Comparison of ENCODE assay signal across 14 mouse cellular contexts in genomic region chr6:72654355-72654754, GRCm38 (mm10). TPM values are rescaled to one million over a fixed set of nuclear protein-coding genes. Genes with fewer than 3 reads are reported as not detected.
DNase-seq lines count a peak whose midpoint lies in the region; ATAC-seq and TF ChIP-seq lines count a peak whose summit lies in the region.
"Had no signal": no experiment of that assay in that cellular context is flagged by ENCODE, and none has a peak within 500 bp of the region (broad histone marks: within the 10 kb centered on the region; RNA-seq: fewer than 3 reads in every experiment).

No protein-coding gene starts in this region.

- H3K27ac ChIP-seq in heart, embryonic 14.5 days (replicated peaks in 1 of 2; ENCODE audit: control insufficient read depth in 1 of 2, insufficient read depth in 1 of 2, low read depth in 2 of 2, low read length in 2 of 2), result peak overlapping the region; percentile 86 to 92; a peak in 2 of 4 replicates
- H3K27ac ChIP-seq in lung, postnatal 0 days (ENCODE audit: low read length), result peak overlapping the region; percentile 82
- H3K27ac ChIP-seq in heart, postnatal 0 days (ENCODE audit: low read depth), result peak overlapping the region; percentile 84
- H3K27ac ChIP-seq in liver, postnatal 0 days (ENCODE audit: low read depth), result no peak overlapping the region
- H3K27ac ChIP-seq: liver, embryonic 14.5 days had no signal

- no peak for DNase-seq in heart, adult 18-20 months
- DNase-seq in lung, postnatal 0 days (ENCODE audit: low spot score), result no peak
- DNase-seq in lung, adult 18-20 months, result no peak
- DNase-seq in heart, postnatal 0 days (ENCODE audit: low spot score), result no peak
- DNase-seq in liver, result no peak
- no peak for DNase-seq in liver, postnatal 0 days
- DNase-seq: cerebellum, adult 9-11 months; gastrocnemius, postnatal 14 days; right cerebral cortex, postnatal 14 days; thymus, postnatal 36 days had no signal

- no peaks in the 10 kb centered on the region for H3K9me3 ChIP-seq in heart, embryonic 14.5 days (ENCODE audit: control insufficient read depth, low read length)
- no peaks in the 10 kb centered on the region for H3K9me3 ChIP-seq in lung, postnatal 0 days (ENCODE audit: low read length)
- H3K9me3 ChIP-seq in heart, postnatal 0 days (replicated peaks; ENCODE audit: control insufficient read depth, low read length), result no peaks in the 10 kb centered on the region
- no peaks in the 10 kb centered on the region for H3K9me3 ChIP-seq in liver, postnatal 0 days (ENCODE audit: low read length)
- H3K9me3 ChIP-seq: hindbrain, embryonic 15.5 days had no signal

- no peak overlapping the region for H3K9ac ChIP-seq in heart, embryonic 14.5 days (ENCODE audit: low read length)
- no peak overlapping the region for H3K9ac ChIP-seq in lung, postnatal 0 days (replicated peaks; ENCODE audit: low read depth)
- no peak overlapping the region for H3K9ac ChIP-seq in heart, postnatal 0 days (replicated peaks; ENCODE audit: low read depth, low read length)
- no peak overlapping the region for H3K9ac ChIP-seq in liver, postnatal 0 days (replicated peaks)
- H3K9ac ChIP-seq: liver, embryonic 14.5 days had no signal

- H3K4me1 ChIP-seq in heart, embryonic 14.5 days (ENCODE audit: control insufficient read depth in 2 of 2, insufficient read depth in 2 of 2, low read length in 2 of 2), result peaks cover 12 to 17% of the 10 kb centered on the region in 2 experiments
- peaks cover 25% of the 10 kb centered on the region for H3K4me1 ChIP-seq in lung, postnatal 0 days (ENCODE audit: insufficient read depth, low read depth, low read length)
- peaks cover 23% of the 10 kb centered on the region for H3K4me1 ChIP-seq in heart, postnatal 0 days (ENCODE audit: control insufficient read depth, insufficient read depth)
- H3K4me1 ChIP-seq in liver, postnatal 0 days (ENCODE audit: insufficient read depth), result peaks cover 15% of the 10 kb centered on the region

- no peak for ATAC-seq in heart, embryonic 14.5 days (ENCODE audit: insufficient number of reproducible peaks, insufficient read depth, low FRiP score, low read depth)
- ATAC-seq in lung, postnatal 0 days, result no peak
- ATAC-seq in heart, postnatal 0 days (ENCODE audit: insufficient read depth, low read depth), result no peak
- no peak for ATAC-seq in liver, postnatal 0 days
- ATAC-seq: CD4-positive, CD25-positive, alpha-beta regulatory T cell, adult 4 months had no signal

- WGBS in heart, embryonic 14.5 days, result 94% methylated on average over 6 of the region's 6 CpGs
- WGBS in lung, postnatal 0 days, result 94% methylated on average over 6 of the region's 6 CpGs
- WGBS in heart, postnatal 0 days, result 96% methylated on average over 6 of the region's 6 CpGs
- WGBS in liver, postnatal 0 days (ENCODE audit: insufficient replicate concordance), result 84% methylated on average over 6 of the region's 6 CpGs

- no peak overlapping the region for H3K4me3 ChIP-seq in heart, embryonic 14.5 days (ENCODE audit: control insufficient read depth in 1 of 2, insufficient read depth in 1 of 2, low read depth in 1 of 2, low read length in 2 of 2)
- H3K4me3 ChIP-seq in lung, postnatal 0 days (ENCODE audit: low read depth, low read length), result no peak overlapping the region
- no peak overlapping the region for H3K4me3 ChIP-seq in heart, postnatal 0 days (ENCODE audit: low read depth, low read length)
- no peak overlapping the region for H3K4me3 ChIP-seq in liver, postnatal 0 days (ENCODE audit: low read depth, low read length)

- TF ChIP-seq EP300 in lung, postnatal 0 days (IDR thresholded peaks at IDR 0.05), result no peak
- no peak for TF ChIP-seq EP300 in heart, postnatal 0 days (IDR thresholded peaks at IDR 0.05; ENCODE audit: low read depth)
- TF ChIP-seq EP300 in liver, postnatal 0 days (IDR thresholded peaks at IDR 0.05; ENCODE audit: low read depth), result no peak

- H3K27me3 ChIP-seq in heart, embryonic 14.5 days (ENCODE audit: control insufficient read depth, insufficient read depth, low read length), result no peaks in the 10 kb centered on the region
- H3K27me3 ChIP-seq in lung, postnatal 0 days (replicated peaks; ENCODE audit: insufficient read depth, low read length), result no peaks in the 10 kb centered on the region
- H3K27me3 ChIP-seq in heart, postnatal 0 days (ENCODE audit: control insufficient read depth, insufficient read depth, low read length), result no peaks in the 10 kb centered on the region
- no peaks in the 10 kb centered on the region for H3K27me3 ChIP-seq in liver, postnatal 0 days (ENCODE audit: insufficient read depth, low read length)
- H3K27me3 ChIP-seq: hindbrain, embryonic 15.5 days had no signal

- no peak for TF ChIP-seq CTCF in lung, postnatal 0 days (IDR thresholded peaks at IDR 0.05)
- TF ChIP-seq CTCF in heart, postnatal 0 days (IDR thresholded peaks at IDR 0.05; ENCODE audit: low read depth), result no peak
- TF ChIP-seq CTCF in liver, postnatal 0 days (IDR thresholded peaks at IDR 0.05; ENCODE audit: low read depth), result no peak

- H3K36me3 ChIP-seq in heart, embryonic 14.5 days (ENCODE audit: control insufficient read depth, insufficient read depth, low read length), result no peaks in the 10 kb centered on the region
- no peaks in the 10 kb centered on the region for H3K36me3 ChIP-seq in lung, postnatal 0 days (ENCODE audit: insufficient read depth, low read length)
- H3K36me3 ChIP-seq in heart, postnatal 0 days (replicated peaks; ENCODE audit: control insufficient read depth, insufficient read depth, low read length), result no peaks in the 10 kb centered on the region
- no peaks in the 10 kb centered on the region for H3K36me3 ChIP-seq in liver, postnatal 0 days (replicated peaks; ENCODE audit: insufficient read depth, low read length)
- H3K36me3 ChIP-seq: hindbrain, embryonic 15.5 days had no signal

- H3K4me2 ChIP-seq in heart, embryonic 14.5 days (ENCODE audit: low read length), result no peak overlapping the region
- H3K4me2 ChIP-seq in lung, postnatal 0 days (replicated peaks; ENCODE audit: low read depth, low read length), result no peak overlapping the region
- no peak overlapping the region for H3K4me2 ChIP-seq in heart, postnatal 0 days (ENCODE audit: low read depth, low read length)
- H3K4me2 ChIP-seq in liver, postnatal 0 days (ENCODE audit: low read depth, low read length), result no peak overlapping the region

RNA-seq across cellular contexts. Expression of gene Tgoln1, which starts 37.6 kb away (rescaled TPM):
- polyA plus RNA-seq in heart, embryonic 14.5 days (2014; fragmentation: Nextera tagmentation; extraction: Ambion mirVana), result 27.9 and 29.4 TPM in 2 replicates
- 10 to 100 TPM; 61.4 to 72.6 TPM for total RNA-seq in heart, adult 18-20 months (2021)
- polyA plus RNA-seq in lung, postnatal 0 days (2015; fragmentation: Nextera tagmentation; extraction: Ambion mirVana), result 120 and 155 TPM in 2 replicates
- total RNA-seq in heart, postnatal 0 days (2014; rRNA removed; ENCODE audit: low replicate concordance), result 16.4 and 22.5 TPM in 2 replicates
- polyA plus RNA-seq in heart, postnatal 0 days (2015; fragmentation: Nextera tagmentation; extraction: Ambion mirVana), result 19.4 and 21.3 TPM in 2 replicates
- polyA plus RNA-seq in liver, postnatal 0 days (2015; fragmentation: Nextera tagmentation; extraction: Ambion mirVana), result 21.5 and 23.2 TPM in 2 replicates

RNA-seq across cellular contexts. Expression of gene Retsat, which starts 56.1 kb away (rescaled TPM):
- 23.5 and 25.2 TPM in 2 replicates for polyA plus RNA-seq in heart, embryonic 14.5 days (2014; fragmentation: Nextera tagmentation; extraction: Ambion mirVana)
- total RNA-seq in heart, adult 18-20 months (2021), result 100 to 1,000 TPM; 199 to 208 TPM
- polyA plus RNA-seq in lung, postnatal 0 days (2015; fragmentation: Nextera tagmentation; extraction: Ambion mirVana), result 38.9 and 42.7 TPM in 2 replicates
- total RNA-seq in heart, postnatal 0 days (2014; rRNA removed; ENCODE audit: low replicate concordance), result 21.8 and 41.8 TPM in 2 replicates
- polyA plus RNA-seq in heart, postnatal 0 days (2015; fragmentation: Nextera tagmentation; extraction: Ambion mirVana), result 64.4 and 69.1 TPM in 2 replicates
- polyA plus RNA-seq in liver, postnatal 0 days (2015; fragmentation: Nextera tagmentation; extraction: Ambion mirVana), result 90.4 and 109 TPM in 2 replicates

RNA-seq across cellular contexts. Expression of gene Elmod3, which starts 56.1 kb away (rescaled TPM):
- polyA plus RNA-seq in heart, embryonic 14.5 days (2014; fragmentation: Nextera tagmentation; extraction: Ambion mirVana), result 12.8 and 16.3 TPM in 2 replicates
- total RNA-seq in heart, adult 18-20 months (2021), result 10 to 100 TPM; 11.6 to 12.6 TPM
- 15.9 and 19.7 TPM in 2 replicates for polyA plus RNA-seq in lung, postnatal 0 days (2015; fragmentation: Nextera tagmentation; extraction: Ambion mirVana)
- total RNA-seq in heart, postnatal 0 days (2014; rRNA removed; ENCODE audit: low replicate concordance), result 21.9 and 30.9 TPM in 2 replicates
- 17.6 and 18.6 TPM in 2 replicates for polyA plus RNA-seq in heart, postnatal 0 days (2015; fragmentation: Nextera tagmentation; extraction: Ambion mirVana)
- polyA plus RNA-seq in liver, postnatal 0 days (2015; fragmentation: Nextera tagmentation; extraction: Ambion mirVana), result 4.0 and 5.2 TPM in 2 replicates
